In genomic region chr2:132511011-132511818, GRCm38 (mm10) we compare ENCODE assay signal across 13 mouse cellular contexts.
DNase-seq lines count a peak whose midpoint lies in the region; ATAC-seq lines count a peak whose summit lies in the region.
"Had no signal": no experiment of that assay in that cellular context is flagged by ENCODE, and none has a peak within 500 bp of the region (broad histone marks: within the 10 kb centered on the region; RNA-seq: fewer than 3 reads in every experiment).

No protein-coding gene starts in this region.

- peaks cover 30% of the 10 kb centered on the region for H3K4me1 ChIP-seq in liver, embryonic 12.5 days
- H3K4me1 ChIP-seq in liver, embryonic 16.5 days (ENCODE audit: control insufficient read depth, low read depth, low read length): peaks cover 15% of the 10 kb centered on the region

- no peak overlapping the region for H3K9ac ChIP-seq in liver, embryonic 12.5 days
- no peak overlapping the region for H3K9ac ChIP-seq in liver, embryonic 16.5 days (ENCODE audit: low read depth, low read length)
- H3K9ac ChIP-seq: forebrain, embryonic 12.5 days had no signal

- no peak overlapping the region for H3K4me2 ChIP-seq in liver, embryonic 12.5 days
- no peak overlapping the region for H3K4me2 ChIP-seq in liver, embryonic 16.5 days (ENCODE audit: low read depth, low read length)
- H3K4me2 ChIP-seq: forebrain, embryonic 12.5 days had no signal

- no peak overlapping the region for H3K27ac ChIP-seq in liver, embryonic 12.5 days
- H3K27ac ChIP-seq in liver, embryonic 16.5 days (ENCODE audit: low read length): no peak overlapping the region
- H3K27ac ChIP-seq: forebrain, embryonic 12.5 days had no signal

- DNase-seq in liver: peak; percentile 54
- peak; percentile 31 for DNase-seq in T-cell, adult 2 months (ENCODE audit: low spot score)
- peak; percentile 29 to 41 for DNase-seq in thymus, postnatal 36 days
- DNase-seq in right cerebral cortex, postnatal 14 days: no peak
- no peak for DNase-seq in right cerebral cortex, postnatal 10 days (ENCODE audit: low spot score in 2 of 2)
- DNase-seq: adrenal gland, postnatal 25 days; heart, postnatal 36 days; kidney, postnatal 14 days; lung, postnatal 36 days; right cerebral cortex, postnatal 25 days had no signal

- no peak overlapping the region for H3K4me3 ChIP-seq in liver, embryonic 12.5 days
- H3K4me3 ChIP-seq in liver, embryonic 16.5 days (ENCODE audit: low read depth, low read length): no peak overlapping the region
- H3K4me3 ChIP-seq: forebrain, embryonic 12.5 days had no signal

- 66% methylated on average over 5 of the region's 7 CpGs for WGBS in liver, embryonic 12.5 days (ENCODE audit: insufficient replicate concordance)
- WGBS in liver, embryonic 16.5 days (ENCODE audit: insufficient replicate concordance): 52% methylated on average over 5 of the region's 7 CpGs

- ATAC-seq in liver, embryonic 12.5 days: no peak
- 0 out of 2 replicates have a peak, but pooled peaks have one; percentile 24 for ATAC-seq in liver, embryonic 16.5 days (ENCODE audit: low read depth)

- H3K9me3 ChIP-seq in liver, embryonic 12.5 days (replicated peaks): no peaks in the 10 kb centered on the region
- H3K9me3 ChIP-seq in liver, embryonic 16.5 days (replicated peaks; ENCODE audit: control insufficient read depth, low read length): no peaks in the 10 kb centered on the region
- H3K9me3 ChIP-seq: forebrain, embryonic 12.5 days had no signal

- H3K27me3 ChIP-seq in liver, embryonic 12.5 days (replicated peaks): 0 out of 2 replicates have a peak, but pooled peaks cover 14% of the 10 kb centered on the region
- H3K27me3 ChIP-seq in liver, embryonic 16.5 days (ENCODE audit: control insufficient read depth, insufficient read depth, low read depth, low read length): no peaks in the 10 kb centered on the region
- H3K27me3 ChIP-seq: forebrain, embryonic 12.5 days had no signal

- H3K36me3 ChIP-seq in liver, embryonic 12.5 days: no peaks in the 10 kb centered on the region
- H3K36me3 ChIP-seq in liver, embryonic 16.5 days (ENCODE audit: control insufficient read depth, insufficient read depth): no peaks in the 10 kb centered on the region
- H3K36me3 ChIP-seq: forebrain, embryonic 12.5 days had no signal

Comparison
In these comparisons a context has a peak if more than half of its experiments do, and no peak if none do; other contexts are left out.
1. DNase-seq: peak in liver (single experiment), T-cell, adult 2 months (single experiment) and thymus, postnatal 36 days (2 of 2); none in right cerebral cortex, postnatal 14 days (single experiment) and right cerebral cortex, postnatal 10 days (0 of 2).